ENCODE assay signal across 35 mouse cellular contexts in genomic region chr10:75085330-75085729, GRCm38 (mm10). TPM values are rescaled to one million over a fixed set of nuclear protein-coding genes. Genes with fewer than 3 reads are reported as not detected.
"Had no signal": no experiment of that assay in that cellular context is flagged by ENCODE, and none has a peak within 500 bp of the region (broad histone marks: within the 10 kb centered on the region; RNA-seq: fewer than 3 reads in every experiment).

No protein-coding gene starts in this region.

- H3K4me1 ChIP-seq: heart, embryonic 10.5 days; heart, embryonic 12.5 days; intestine, embryonic 15.5 days; limb, embryonic 10.5 days; limb, embryonic 12.5 days; liver, embryonic 13.5 days; liver, embryonic 15.5 days had no signal

- H3K4me3 ChIP-seq: gastrocnemius, adult 2 months; heart, embryonic 10.5 days; heart, embryonic 12.5 days; hindbrain, embryonic 10.5 days; hindbrain, embryonic 12.5 days; intestine, embryonic 15.5 days; left cerebral cortex, adult 2 months; limb, embryonic 10.5 days; limb, embryonic 12.5 days; liver, embryonic 13.5 days; liver, embryonic 15.5 days had no signal

- DNase-seq: gastrocnemius, adult 2 months; gastrocnemius, postnatal 10 days; gastrocnemius, postnatal 25 days; heart, adult 18-20 months; heart, postnatal 10 days; heart, postnatal 4 days; kidney, adult 18-20 months; kidney, adult 8-10 months; kidney, postnatal 10 days; kidney, postnatal 25 days; kidney, postnatal 4 days; liver; liver, embryonic 13.5 days had no signal

- H3K27me3 ChIP-seq: hindbrain, embryonic 12.5 days; intestine, embryonic 15.5 days; limb, embryonic 12.5 days; liver, embryonic 13.5 days; liver, embryonic 15.5 days had no signal

- ATAC-seq: hindbrain, embryonic 16.5 days; inflammation-experienced regulatory T-cells, adult 6 months; intestine, embryonic 15.5 days; intestine, postnatal 0 days had no signal

- H3K9me3 ChIP-seq: heart, embryonic 10.5 days; heart, embryonic 12.5 days; hindbrain, embryonic 10.5 days; hindbrain, embryonic 12.5 days; intestine, embryonic 15.5 days; limb, embryonic 10.5 days; limb, embryonic 12.5 days; liver, embryonic 13.5 days; liver, embryonic 15.5 days had no signal

- H3K36me3 ChIP-seq: heart, embryonic 12.5 days; intestine, embryonic 15.5 days; liver, embryonic 13.5 days; liver, embryonic 15.5 days had no signal

- H3K27ac ChIP-seq: gastrocnemius, adult 2 months; heart, embryonic 10.5 days; hindbrain, embryonic 10.5 days; hindbrain, embryonic 12.5 days; hindbrain, embryonic 14.5 days; intestine, embryonic 15.5 days; left cerebral cortex, adult 2 months; limb, embryonic 10.5 days; limb, embryonic 12.5 days; liver, embryonic 13.5 days; liver, embryonic 15.5 days had no signal

- H3K4me2 ChIP-seq: heart, embryonic 12.5 days; hindbrain, embryonic 12.5 days; hindbrain, embryonic 14.5 days; intestine, embryonic 15.5 days; limb, embryonic 12.5 days; liver, embryonic 11.5 days; liver, embryonic 13.5 days; liver, embryonic 15.5 days had no signal

- H3K9ac ChIP-seq: heart, embryonic 12.5 days; hindbrain, embryonic 12.5 days; hindbrain, embryonic 14.5 days; intestine, embryonic 15.5 days; limb, embryonic 12.5 days; liver, embryonic 13.5 days; liver, embryonic 15.5 days had no signal

RNA-seq across cellular contexts. Expression of gene Rsph14, which starts 52.9 kb away (rescaled TPM):
- total RNA-seq: gastrocnemius, adult 2 months; gastrocnemius, postnatal 10 days; gastrocnemius, postnatal 25 days; gastrocnemius, postnatal 4 days; granulocyte monocyte progenitor cell, adult 5-6 weeks; heart, adult 18-20 months; heart, adult 8-10 months; heart, postnatal 10 days; heart, postnatal 25 days; heart, postnatal 4 days; left cerebral cortex, adult 2 months had no signal
- polyA plus RNA-seq: heart, embryonic 10.5 days; heart, embryonic 12.5 days; heart, embryonic 14.5 days; inflammation-experienced regulatory T-cells, adult 6 months; intestine, embryonic 15.5 days; intestine, postnatal 0 days; kidney, embryonic 14.5 days; kidney, embryonic 16.5 days; limb, embryonic 10.5 days; limb, embryonic 12.5 days; limb, embryonic 14.5 days; liver, embryonic 11.5 days; liver, embryonic 13.5 days; liver, embryonic 15.5 days had no signal
